Mouse (Mus musculus) gastrocnemius, adult 2 months (tissue): ENCODE data around the gene Eapp. TPM values are rescaled to one million over a fixed set of nuclear protein-coding genes. Genes with fewer than 3 reads are reported as not detected.
A peak's percentile ranks its signal among the peaks of the same experiment; 100 is the strongest.
"Not testable (repeated sequence)": the region's sequence is repeated elsewhere in the genome, so short reads cannot be mapped to it uniquely, and the experiment has no call there.

Experiments
- DNase-seq: peaks from one replicate; pipeline ENCODE4 v3.0.0; 2022
- H3K27ac ChIP-seq: fragments of 200-600 bp; 2 replicates; pipeline ENCODE4 v1.8.1; 2022; ENCODE audit warnings: mild to moderate bottlenecking
- H3K4me3 ChIP-seq: fragments of 200-600 bp; 2 replicates; pipeline ENCODE4 v1.8.1; 2022; ENCODE audit warnings: mild to moderate bottlenecking, moderate library complexity
- CTCF ChIP-seq: fragments of 200-600 bp; IDR thresholded peaks from 2 replicates; pipeline ENCODE4 v1.8.1; 2022; ENCODE audit warnings: antibody characterized with exemption, mild to moderate bottlenecking, moderate library complexity
- intact Hi-C: fragments of 180-260 bp; cut with DNase I; formaldehyde crosslinking; loops from one replicate; pipeline ENCODE4 v1.15.1; 2025
- total RNA-seq, 2 experiments: library from RNA; stranded (reverse); gene quantifications; 2 replicates each; pipeline ENCODE4 v1.2.3; 2021

The Eapp gene
- total RNA-seq, 2 experiments from 2014 or later = 17.8 to 18.5 TPM

GRCm38 (mm10) chr12:54699394-54699793 is 3.7 kb upstream of the Eapp start:
- no peak for TF ChIP-seq CTCF

DNA sequence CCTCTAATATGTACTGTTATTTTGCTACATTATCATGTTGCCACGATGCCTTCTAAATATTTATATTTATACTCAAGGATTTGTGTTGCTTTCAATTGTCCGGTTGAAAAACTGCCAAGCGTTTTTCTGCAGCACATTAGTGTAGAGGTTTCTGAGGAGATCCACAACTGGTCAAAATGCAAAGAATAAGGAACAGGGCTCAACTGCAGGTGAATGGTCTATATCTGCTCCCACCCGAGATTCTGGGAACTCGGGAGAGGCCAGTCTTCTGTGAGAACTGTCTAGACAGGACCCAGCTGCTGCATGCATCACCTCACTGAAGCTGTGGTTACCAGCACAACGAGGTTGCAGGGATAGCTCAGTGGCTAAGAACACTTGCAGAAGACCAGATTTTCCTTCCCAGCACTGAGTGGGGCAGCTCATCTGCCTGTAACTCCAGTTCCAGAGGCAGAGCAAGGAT is 2.1 kb upstream of the Eapp start:
- no peak overlapping the region for H3K4me3 ChIP-seq
- H3K27ac ChIP-seq = peak overlapping the region; percentile 35; the same call in 1 of the 2 replicates
- no peak for DNase-seq
- no peak for TF ChIP-seq CTCF
- intact Hi-C loops = no loop called here

More at GRCm38 (mm10) chr12:54699394-54699793, 3.7 kb upstream of the Eapp start:
- intact Hi-C loops = no loop called here
- no peak for DNase-seq
- Histone ChIP-seq H3K4me3 (no peak overlapping the region), H3K27ac (no peak overlapping the region)

DNA sequence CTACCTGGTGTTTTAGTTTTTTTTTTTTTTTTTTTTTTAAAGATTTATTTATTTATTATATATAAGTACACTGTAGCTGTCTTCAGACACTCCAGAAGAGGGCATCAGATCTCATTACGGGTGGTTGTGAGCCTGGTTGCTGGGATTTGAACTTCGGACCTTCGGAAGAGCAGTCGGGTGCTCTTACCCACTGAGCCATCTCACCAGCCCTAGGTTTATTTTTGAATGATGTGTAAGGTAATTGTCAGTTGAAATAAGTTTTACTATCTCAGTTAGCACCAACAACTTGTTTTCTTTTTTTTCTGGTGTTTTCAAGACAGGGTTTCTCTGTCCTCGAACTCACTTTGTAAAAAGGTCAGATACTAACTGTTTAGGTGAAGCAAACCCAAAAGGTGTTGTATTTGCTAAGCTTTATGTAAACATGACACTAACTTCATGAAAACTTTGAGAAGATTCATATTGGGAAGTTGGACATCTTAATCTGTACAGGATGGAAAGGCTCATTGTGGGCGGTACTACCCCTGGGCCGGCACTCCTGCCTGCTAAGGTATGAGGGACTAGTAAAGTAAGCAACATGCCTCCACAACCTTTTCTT is 1.4 kb upstream of the Eapp start:
- intact Hi-C loops = no loop called here
- peak overlapping the region; percentile 100 for H3K27ac ChIP-seq
- TF ChIP-seq CTCF = peak; percentile 27
- H3K4me3 ChIP-seq = no peak overlapping the region
- DNase-seq = no peak

DNA sequence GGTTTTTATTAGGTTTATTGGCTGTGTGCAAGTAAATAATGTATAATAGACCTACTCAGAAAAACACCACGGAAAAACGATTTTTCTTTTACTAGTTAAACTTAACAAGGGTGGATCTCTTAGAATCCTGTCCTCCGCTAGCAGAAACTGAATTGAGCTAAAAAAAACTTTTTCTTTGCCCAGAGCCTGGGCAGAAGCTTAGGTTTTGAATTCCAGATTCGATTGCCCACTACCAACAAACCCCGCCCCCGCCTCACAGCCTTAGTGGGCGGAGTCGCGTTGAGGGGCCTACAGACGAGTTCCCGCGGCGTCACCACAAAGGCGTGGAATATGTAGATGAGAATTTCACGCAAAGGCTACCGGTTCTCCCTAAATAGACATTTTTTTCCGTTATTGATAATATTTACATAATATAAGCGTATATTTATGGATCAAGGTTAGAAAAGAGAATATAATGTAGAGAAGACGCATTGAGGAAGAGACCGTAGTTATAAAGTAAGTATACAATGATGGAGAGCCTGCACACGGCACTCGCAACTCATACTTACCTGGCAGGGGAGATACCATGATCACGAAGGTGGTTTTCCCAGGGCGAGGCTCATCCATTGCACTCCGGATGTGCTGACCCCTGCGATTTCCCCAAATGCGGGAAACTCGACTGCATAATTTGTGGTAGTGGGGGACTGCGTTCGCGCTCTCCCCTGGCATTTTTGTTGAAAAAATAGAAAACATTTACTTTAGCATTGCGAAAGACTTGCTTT is 725 bp upstream of the Eapp start:
- peak overlapping the region; percentile 85 for H3K4me3 ChIP-seq
- peak overlapping the region; percentile 100 for H3K27ac ChIP-seq
- DNase-seq = peak; percentile 97
- TF ChIP-seq CTCF = no peak
- intact Hi-C loops = no loop called here

GRCm38 (mm10) chr12:54694847-54695510 is 718 bp downstream of the Eapp start:
- peak overlapping the region; percentile 100 for H3K27ac ChIP-seq
- intact Hi-C loops = loop anchor here (2.0 kb wide), 1 partner anchor 38 kb away; the partner anchor contains the start of gene Sptssa
- no peak for TF ChIP-seq CTCF
- no peak for DNase-seq
- H3K4me3 ChIP-seq = peak overlapping the region; percentile 85

- DNase-seq = no peak
- intact Hi-C loops = no loop called here
- TF ChIP-seq CTCF = no peak
- H3K27ac ChIP-seq = no peak overlapping the region
- H3K4me3 ChIP-seq = no peak overlapping the region
Observed at GRCm38 (mm10) chr12:54689082-54689481, 6.6 kb downstream of the Eapp start.

DNA sequence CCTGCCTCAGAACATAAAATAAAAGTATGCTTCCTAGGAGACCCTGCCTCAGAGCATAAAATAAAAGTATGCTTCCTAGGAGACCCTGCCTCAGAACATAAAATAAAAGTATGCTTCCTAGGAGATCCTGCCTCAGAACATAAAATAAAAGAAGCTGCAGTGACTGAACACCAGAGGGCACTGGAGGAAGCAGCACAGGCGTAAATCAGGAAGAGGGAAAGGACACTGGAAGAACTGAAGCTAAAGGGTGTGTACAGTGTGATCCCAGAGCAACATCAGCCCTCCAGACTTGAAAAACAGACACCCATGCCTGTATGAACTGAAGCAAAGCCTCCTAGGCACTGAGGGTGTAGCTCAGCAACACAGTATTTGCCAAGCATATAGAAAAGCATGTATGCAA is 12.5 kb downstream of the Eapp start:
- H3K27ac ChIP-seq = no peak overlapping the region
- TF ChIP-seq CTCF = peak; percentile 46
- DNase-seq = no peak
- no peak overlapping the region for H3K4me3 ChIP-seq
- intact Hi-C loops = no loop called here

GRCm38 (mm10) chr12:54676709-54677108 is 19.0 kb downstream of the Eapp start:
- DNase-seq = no peak
- intact Hi-C loops = no loop called here
- TF ChIP-seq CTCF = no peak
- Histone ChIP-seq H3K4me3 (no peak overlapping the region), H3K27ac (no peak overlapping the region)

DNA sequence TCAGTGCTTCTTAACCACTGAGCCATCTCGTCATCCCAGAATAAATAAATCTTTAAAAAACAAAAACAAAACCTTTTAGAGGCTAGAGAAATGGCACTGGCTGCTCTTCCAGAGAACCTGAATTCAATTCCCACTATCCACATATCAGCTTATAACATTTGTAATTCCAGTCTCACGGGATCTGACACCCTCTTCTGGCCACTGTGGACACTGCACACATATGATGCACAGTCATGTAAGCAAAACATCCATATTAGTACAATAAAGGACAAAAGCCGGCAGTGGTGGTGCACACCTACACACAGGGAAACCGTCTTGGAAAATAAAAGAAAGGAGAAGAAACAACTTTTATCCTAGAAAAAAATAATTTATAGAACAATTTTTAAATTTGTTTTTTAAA is 20.3 kb downstream of the Eapp start:
- intact Hi-C loops = no loop called here
- H3K27ac ChIP-seq = no peak overlapping the region
- peak; percentile 15; the same call in 1 of the 2 replicates for TF ChIP-seq CTCF
- DNase-seq = no peak
- no peak overlapping the region for H3K4me3 ChIP-seq

DNA sequence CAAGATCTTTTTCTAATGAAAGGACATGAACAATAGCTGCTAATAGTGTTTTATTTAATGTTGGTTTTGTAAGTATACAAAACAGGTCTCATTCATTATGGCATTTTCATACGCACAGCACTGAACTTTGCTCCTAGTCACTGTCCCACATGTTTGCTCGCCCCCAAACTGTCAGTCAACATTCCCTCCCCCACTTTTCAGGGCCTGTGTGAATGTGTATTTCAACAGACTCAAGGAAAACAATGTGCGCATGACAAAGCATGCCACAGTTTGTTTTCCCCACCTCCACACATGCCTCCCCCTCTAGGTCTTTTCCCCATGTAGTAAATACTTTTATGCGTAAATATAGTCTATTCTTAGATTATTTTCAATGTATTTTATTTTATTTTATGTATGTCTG is 24.4 kb downstream of the Eapp start:
- no peak for TF ChIP-seq CTCF
- Histone ChIP-seq H3K4me3 (no peak overlapping the region), H3K27ac (no peak overlapping the region)
- intact Hi-C loops = no loop called here
- no peak for DNase-seq

DNA sequence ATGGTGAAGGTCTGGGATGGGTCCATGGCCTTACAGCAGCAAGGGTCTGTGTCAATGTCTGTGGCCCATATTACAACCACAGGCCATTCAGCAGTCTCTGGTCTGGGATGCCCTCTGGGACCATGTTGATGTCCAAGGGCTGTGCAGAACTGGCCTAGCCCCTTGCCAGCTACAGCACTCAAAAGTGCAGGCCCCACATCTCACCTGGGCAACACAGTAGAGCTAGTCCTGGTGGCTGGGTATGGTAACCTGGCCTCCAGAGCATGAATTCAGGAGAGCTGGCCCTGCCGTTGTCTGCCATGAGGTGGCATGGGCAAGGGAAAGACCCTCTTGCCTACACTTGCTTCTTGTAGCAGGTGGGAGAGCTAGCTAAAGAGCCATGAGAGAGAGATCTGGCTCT is 27.6 kb downstream of the Eapp start:
- TF ChIP-seq CTCF = no peak
- H3K4me3 ChIP-seq = no peak overlapping the region
- no peak for DNase-seq
- H3K27ac ChIP-seq = no peak overlapping the region
- intact Hi-C loops = no loop called here

GRCm38 (mm10) chr12:54665526-54665925 is 30.2 kb downstream of the Eapp start:
- DNase-seq = no peak
- no peak overlapping the region for H3K4me3 ChIP-seq
- no peak overlapping the region for H3K27ac ChIP-seq
- intact Hi-C loops = no loop called here
- TF ChIP-seq CTCF = no peak

GRCm38 (mm10) chr12:54661470-54661869 is 34.2 kb downstream of the Eapp start:
- H3K27ac ChIP-seq, intact Hi-C loops, H3K4me3 ChIP-seq, DNase-seq: not testable (repeated sequence)
